Mouse (Mus musculus) MEL (cell line): Measurements from ENCODE around the gene Sept9. TPM values are rescaled to one million over a fixed set of nuclear protein-coding genes. Genes with fewer than 3 reads are reported as not detected.

Experiments used
- DNase-seq: peaks from one replicate; pipeline ENCODE4 v3.0.0; 2011; ENCODE audit warnings: low read depth, low spot score
- H3K27ac ChIP-seq: 2 replicates; pipeline ENCODE4 v1.5.1; 2012; ENCODE audit warnings: low read depth, mild to moderate bottlenecking, control low read depth, low read length, moderate library complexity; ENCODE audit not compliant: control insufficient read depth
- H3K27me3 ChIP-seq, 2 experiments: fragments of 150-350 bp in 1 of 2; sonication (generic) in 1 of 2; 2 replicates each; pipeline ENCODE4 v1.6.1; 2012; ENCODE audit warnings: low read length in 2 of 2, mild to moderate bottlenecking in 2 of 2, improper control_type of control experiment in 1 of 2, moderate library complexity in 1 of 2; ENCODE audit not compliant: insufficient read depth in 2 of 2, control insufficient read depth in 1 of 2
- H3K36me3 ChIP-seq, 2 experiments: 2 replicates each; pipeline ENCODE4 v1.6.1; 2012 to 2014; ENCODE audit warnings: low read length in 2 of 2, improper control_type of control experiment in 1 of 2, inconsistent platforms in 1 of 2, mild to moderate bottlenecking in 1 of 2; ENCODE audit not compliant: insufficient read depth in 2 of 2, control insufficient read depth in 1 of 2
- H3K4me1 ChIP-seq, 2 experiments: fragments of 150-350 bp in 1 of 2; sonication (generic) in 1 of 2; 2 replicates each; pipeline ENCODE4 v1.6.1; 2012; ENCODE audit warnings: low read length in 2 of 2, improper control_type of control experiment in 1 of 2, mild to moderate bottlenecking in 1 of 2; ENCODE audit not compliant: insufficient read depth in 2 of 2, control insufficient read depth in 1 of 2
- H3K4me3 ChIP-seq, 2 experiments: fragments of 150-350 bp in 1 of 2; sonication (generic) in 1 of 2; 2 replicates each; pipeline ENCODE4 v1.5.1; 2012; ENCODE audit warnings: low read depth in 2 of 2, low read length in 2 of 2, mild to moderate bottlenecking in 2 of 2, moderate library complexity in 2 of 2, control low read depth in 1 of 2, improper control_type of control experiment in 1 of 2; ENCODE audit not compliant: control insufficient read depth in 1 of 2, insufficient read depth in 1 of 2
- H3K79me2 ChIP-seq: 2 replicates; pipeline ENCODE4 v1.6.1; 2012; ENCODE audit warnings: mild to moderate bottlenecking, low read length, moderate library complexity; ENCODE audit not compliant: control insufficient read depth, poor library complexity, insufficient read depth
- H3K9ac ChIP-seq: 2 replicates; pipeline ENCODE4 v1.6.1; 2012; ENCODE audit warnings: low read depth, mild to moderate bottlenecking, control low read depth, low read length, moderate library complexity; ENCODE audit not compliant: control insufficient read depth, poor library complexity, severe bottlenecking
- H3K9me3 ChIP-seq: fragments of 150-350 bp; sonication (generic); replicated peaks from 2 replicates; pipeline ENCODE4 v1.6.1; 2012; ENCODE audit warnings: mild to moderate bottlenecking, low read length, improper control_type of control experiment, moderate library complexity; ENCODE audit not compliant: insufficient read depth
- CHD1 ChIP-seq: IDR thresholded peaks from 2 replicates; pipeline ENCODE4 v1.6.1; 2012; ENCODE audit warnings: low read depth, mild to moderate bottlenecking, inconsistent platforms, low read length, improper control_type of control experiment
- CHD2 ChIP-seq: IDR thresholded peaks from 2 replicates; pipeline ENCODE4 v1.6.1; 2011; ENCODE audit warnings: low read length, improper control_type of control experiment
- CTCF ChIP-seq, 3 experiments: IDR thresholded peaks in 2 of 3; conservative IDR thresholded peaks in 1 of 3; 2 replicates each; pipeline ENCODE4 v1.5.1; 2011 to 2012; ENCODE audit warnings: low read length in 3 of 3, low read depth in 2 of 3, mild to moderate bottlenecking in 2 of 3, improper control_type of control experiment in 1 of 3, inconsistent platforms in 1 of 3, mixed read lengths in 1 of 3, moderate library complexity in 1 of 3; ENCODE audit not compliant: control insufficient read depth in 1 of 3, insufficient read depth in 1 of 3, poor library complexity in 1 of 3, severe bottlenecking in 1 of 3
- E2F4 ChIP-seq: IDR thresholded peaks from 2 replicates; pipeline ENCODE4 v1.6.1; 2011; ENCODE audit warnings: low read depth, low read length, improper control_type of control experiment, borderline replicate concordance
- EP300 ChIP-seq, 2 experiments: IDR thresholded peaks; 2 replicates each; pipeline ENCODE4 v1.6.1; 2011; ENCODE audit warnings: improper control_type of control experiment in 2 of 2, low read length in 2 of 2, low read depth in 1 of 2, mild to moderate bottlenecking in 1 of 2
- GATA1 ChIP-seq: IDR thresholded peaks from 2 replicates; pipeline ENCODE4 v1.6.1; 2011; ENCODE audit warnings: low read depth, low read length, improper control_type of control experiment
- HCFC1 ChIP-seq: IDR thresholded peaks from 2 replicates; pipeline ENCODE4 v1.6.1; 2012; ENCODE audit warnings: low read depth, mild to moderate bottlenecking, inconsistent platforms, low read length, improper control_type of control experiment, moderate library complexity
- JUND ChIP-seq: IDR thresholded peaks from 2 replicates; pipeline ENCODE4 v1.6.1; 2011; ENCODE audit warnings: low read depth, mild to moderate bottlenecking, improper control_type of control experiment, low read length
- MAFK ChIP-seq: IDR thresholded peaks from 2 replicates; pipeline ENCODE4 v1.6.1; 2011; ENCODE audit warnings: low read depth, mild to moderate bottlenecking, low read length, improper control_type of control experiment, borderline replicate concordance
- MAX ChIP-seq: IDR thresholded peaks from 2 replicates; pipeline ENCODE4 v1.6.1; 2011; ENCODE audit warnings: low read length, improper control_type of control experiment
- MEF2A ChIP-seq: IDR thresholded peaks from 2 replicates; pipeline ENCODE4 v1.6.1; 2014; ENCODE audit warnings: low read depth, mild to moderate bottlenecking, inconsistent platforms, low read length, improper control_type of control experiment; ENCODE audit not compliant: poor library complexity, insufficient replicate concordance, severe bottlenecking; ENCODE audit errors: extremely low read depth
- MXI1 ChIP-seq: IDR thresholded peaks from 2 replicates; pipeline ENCODE4 v1.6.1; 2011; ENCODE audit warnings: mild to moderate bottlenecking, low read depth, low read length, improper control_type of control experiment
- MYB ChIP-seq: IDR thresholded peaks from 2 replicates; pipeline ENCODE4 v1.6.1; 2011; ENCODE audit warnings: mild to moderate bottlenecking, low read depth, low read length, improper control_type of control experiment
- POLR2A ChIP-seq, 2 experiments: IDR thresholded peaks; 2 replicates each; pipeline ENCODE4 v1.6.1; 2011 to 2012; ENCODE audit warnings: low read length in 2 of 2, mild to moderate bottlenecking in 2 of 2, control low read depth in 1 of 2, improper control_type of control experiment in 1 of 2, low read depth in 1 of 2, moderate library complexity in 1 of 2; ENCODE audit not compliant: control insufficient read depth in 1 of 2, insufficient read depth in 1 of 2, poor library complexity in 1 of 2
- POLR2AphosphoS5 ChIP-seq: IDR thresholded peaks from 2 replicates; pipeline ENCODE4 v1.6.1; 2012; ENCODE audit warnings: low read depth, borderline replicate concordance, mild to moderate bottlenecking, inconsistent platforms, low read length, moderate library complexity, mixed read lengths
- SMC3 ChIP-seq: IDR thresholded peaks from 2 replicates; pipeline ENCODE4 v1.6.1; 2011; ENCODE audit warnings: low read depth, low read length, improper control_type of control experiment
- TAL1 ChIP-seq: IDR thresholded peaks from 2 replicates; pipeline ENCODE4 v1.6.1; 2012; ENCODE audit warnings: mild to moderate bottlenecking, inconsistent platforms, low read length, moderate library complexity, mixed read lengths
- TCF12 ChIP-seq: IDR thresholded peaks from 2 replicates; pipeline ENCODE4 v1.6.1; 2014; ENCODE audit warnings: low read depth, mild to moderate bottlenecking, inconsistent platforms, low read length, improper control_type of control experiment, moderate library complexity
- USF2 ChIP-seq, 2 experiments: IDR thresholded peaks; 2 replicates each; pipeline ENCODE4 v1.6.1; 2011 to 2012; ENCODE audit warnings: improper control_type of control experiment in 2 of 2, low read length in 2 of 2, borderline replicate concordance in 1 of 2, inconsistent platforms in 1 of 2, low read depth in 1 of 2, mild to moderate bottlenecking in 1 of 2; ENCODE audit not compliant: insufficient read depth in 1 of 2
- ZKSCAN1 ChIP-seq: IDR thresholded peaks from 2 replicates; pipeline ENCODE4 v1.6.1; 2012; ENCODE audit warnings: low read depth, mild to moderate bottlenecking, inconsistent platforms, low read length, improper control_type of control experiment, moderate library complexity
- polyA plus RNA-seq, 2 experiments: library from polyadenylated mRNA; stranded (reverse) in 1 of 2; unstranded in 1 of 2; fragments of >175 nt in 1 of 2; fragments of >200 nt in 1 of 2; gene quantifications; 2 replicates each; pipeline versions ENCODE4 v1.2.1 to v1.2.4; 2012; ENCODE audit warnings: low replicate concordance in 2 of 2, low read depth in 1 of 2; ENCODE audit not compliant: insufficient read length in 2 of 2, insufficient read depth in 1 of 2, missing spikeins in 1 of 2
- total RNA-seq: library from RNA; depleted of rRNA; stranded (reverse); fragments of 300-350 nt; gene quantifications from 2 replicates; pipeline ENCODE4 v1.2.3, GENCODE M21; 2012

Sept9 gene
- total and polyA plus RNA-seq, 3 experiments, result 49.7 to 196 (median 163) TPM

GRCm38 (mm10) chr11:117315309-117315708 lies 115.8 kb downstream of the Sept9 start:
- Histone ChIP-seq H3K27ac (no peak overlapping the region), H3K9ac (no peak overlapping the region), H3K9me3 (no peaks in the 10 kb centered on the region), H3K4me1 (peaks cover 10 to 22% of the 10 kb centered on the region in 2 experiments), H3K27me3 (no peaks in the 10 kb centered on the region), H3K79me2 (peaks cover 3% of the 10 kb centered on the region), H3K36me3 (peaks cover 0 to 14% of the 10 kb centered on the region in 2 experiments; a peak in 2 of 4 replicates), H3K4me3 (no peak overlapping the region)
- DNase-seq, result no peak
- TF ChIP-seq ZKSCAN1 (no peak), CHD2 (no peak), TCF12 (no peak), TAL1 (no peak)

- no peak for DNase-seq
- no peak overlapping the region for H3K9ac ChIP-seq
- no peak overlapping the region for H3K4me3 ChIP-seq
- H3K4me1 ChIP-seq, result peaks cover 20 to 36% of the 10 kb centered on the region in 2 experiments
- H3K79me2 ChIP-seq, result no peaks in the 10 kb centered on the region; the same call in none of the 2 replicates
- no peaks in the 10 kb centered on the region for H3K27me3 ChIP-seq
- H3K36me3 ChIP-seq, result peaks cover 0 to 25% of the 10 kb centered on the region in 2 experiments; a peak in 2 of 4 replicates
- TF ChIP-seq ZKSCAN1, result no peak
- TF ChIP-seq POLR2A (IDR thresholded peaks at IDR 0.05; ENCODE audit: control insufficient read depth in 1 of 2, insufficient read depth in 1 of 2, low read depth in 1 of 2, low read length in 2 of 2, poor library complexity in 1 of 2), result no peak
- TF ChIP-seq SMC3, result no peak
- TF ChIP-seq JUND, result no peak
- no peak for TF ChIP-seq GATA1
- no peak for TF ChIP-seq HCFC1
- TF ChIP-seq CHD1, result no peak
- TF ChIP-seq USF2 (IDR thresholded peaks at IDR 0.05; ENCODE audit: borderline replicate concordance in 1 of 2, insufficient read depth in 1 of 2, low read depth in 1 of 2, low read length in 2 of 2), result no peak
- no peak for TF ChIP-seq MYB
- TF ChIP-seq MXI1, result no peak
- no peak for TF ChIP-seq MAX
- TF ChIP-seq E2F4, result no peak
- no peak for TF ChIP-seq CTCF (IDR thresholded peaks at IDR 0.05 in 2 of 3, conservative IDR thresholded peaks at IDR 0.05 in 1 of 3; ENCODE audit: control insufficient read depth in 1 of 3, insufficient read depth in 1 of 3, low read depth in 2 of 3, low read length in 3 of 3, poor library complexity in 1 of 3, severe bottlenecking in 1 of 3)
- TF ChIP-seq POLR2AphosphoS5, result no peak
- no peak for TF ChIP-seq CHD2
- TF ChIP-seq MAFK, result no peak
- no peak for TF ChIP-seq TAL1
- no peak for TF ChIP-seq MEF2A
- TF ChIP-seq TCF12, result no peak
- no peak for TF ChIP-seq EP300 (IDR thresholded peaks at IDR 0.05; ENCODE audit: low read depth in 1 of 2, low read length in 2 of 2)
- no peak overlapping the region for H3K27ac ChIP-seq
- H3K9me3 ChIP-seq, result no peaks in the 10 kb centered on the region
Measured at GRCm38 (mm10) chr11:117316441-117317331, 117.2 kb downstream of the Sept9 start.
